Comparison of ENCODE assay signal across 17 mouse cellular contexts in genomic region chr15:12742117-12742906, GRCm38 (mm10).
"Had no signal": no experiment of that assay in that cellular context is flagged by ENCODE, and none has a peak within 500 bp of the region (broad histone marks: within the 10 kb centered on the region; RNA-seq: fewer than 3 reads in every experiment).

No protein-coding gene starts in this region.

- H3K9ac ChIP-seq: kidney, embryonic 15.5 days; limb, embryonic 15.5 days; neural tube, embryonic 13.5 days had no signal

- H3K36me3 ChIP-seq: kidney, embryonic 15.5 days; limb, embryonic 15.5 days; neural tube, embryonic 13.5 days had no signal

- ATAC-seq: intestine, embryonic 16.5 days; lung, postnatal 0 days had no signal

- H3K9me3 ChIP-seq: kidney, embryonic 15.5 days; limb, embryonic 15.5 days; neural tube, embryonic 13.5 days had no signal

- H3K4me3 ChIP-seq: kidney, embryonic 15.5 days; left cerebral cortex, adult 2 months; limb, embryonic 15.5 days; megakaryocyte, embryonic 14.5 days; neural tube, embryonic 13.5 days had no signal

- DNase-seq: kidney, adult 2 months; kidney, postnatal 14 days; lung, adult 2 months; lung, postnatal 36 days; midbrain, embryonic 14.5 days; retina, postnatal 1 day; right cerebral cortex, postnatal 4 days; spleen, adult 18-20 months; thymus, adult 2 months; thymus, postnatal 25 days had no signal

- H3K27ac ChIP-seq: kidney, embryonic 15.5 days; left cerebral cortex, adult 2 months; limb, embryonic 15.5 days; neural tube, embryonic 13.5 days had no signal

- H3K4me2 ChIP-seq: kidney, embryonic 15.5 days; limb, embryonic 15.5 days; neural tube, embryonic 13.5 days had no signal
